Mouse (Mus musculus) midbrain, embryonic 14.5 days (tissue): ENCODE results near the gene Gm21860. TPM values are rescaled to one million over a fixed set of nuclear protein-coding genes. Genes with fewer than 3 reads are reported as not detected.
"Not testable (repeated sequence)": the region's sequence is repeated elsewhere in the genome, so short reads cannot be mapped to it uniquely, and the experiment has no call there.

Experiments
- ATAC-seq: fragments of 200-750 bp; cut with Nextera tagmentation; 2 replicates; pipeline ENCODE4 v1.8.0; 2017; ENCODE audit warnings: moderate number of reproducible peaks, moderate library complexity; ENCODE audit not compliant: low FRiP score, low TSS enrichment
- DNase-seq: peaks from one replicate; pipeline ENCODE4 v3.0.0-alpha.2; 2015
- H3K27ac ChIP-seq: fragments of 300-500 bp; sonication (generic); replicated peaks from 2 replicates; pipeline ENCODE4 v1.5.1; 2014; ENCODE audit warnings: mild to moderate bottlenecking, low read depth, low read length, moderate library complexity
- H3K27me3 ChIP-seq: fragments of 300-500 bp; sonication (generic); 2 replicates; pipeline ENCODE4 v1.6.1; 2014; ENCODE audit warnings: low read length, control low read depth, mixed read lengths; ENCODE audit not compliant: control insufficient read depth, insufficient read depth
- H3K36me3 ChIP-seq: fragments of 300-500 bp; sonication (generic); 2 replicates; pipeline ENCODE4 v1.6.1; 2014; ENCODE audit warnings: low read length, control low read depth; ENCODE audit not compliant: control insufficient read depth, insufficient read depth
- H3K4me1 ChIP-seq: fragments of 300-500 bp; sonication (generic); 2 replicates; pipeline ENCODE4 v1.6.1; 2014; ENCODE audit warnings: mild to moderate bottlenecking, antibody characterized with exemption, low read length, control low read depth; ENCODE audit not compliant: control insufficient read depth, insufficient read depth
- H3K4me2 ChIP-seq: fragments of 300-500 bp; sonication (generic); 2 replicates; pipeline ENCODE4 v1.6.1; 2014; ENCODE audit warnings: mild to moderate bottlenecking, low read length, moderate library complexity
- H3K4me3 ChIP-seq: fragments of 300-500 bp; sonication (generic); replicated peaks from 2 replicates; pipeline ENCODE4 v1.5.1; 2014; ENCODE audit warnings: low read depth, low read length
- H3K9ac ChIP-seq: fragments of 300-500 bp; sonication (generic); replicated peaks from 2 replicates; pipeline ENCODE4 v1.6.1; 2014; ENCODE audit warnings: mild to moderate bottlenecking, low read length, moderate library complexity
- H3K9me3 ChIP-seq: fragments of 300-500 bp; sonication (generic); 2 replicates; pipeline ENCODE4 v1.6.1; 2016; ENCODE audit warnings: low read length, control low read depth, mixed read lengths; ENCODE audit not compliant: control insufficient read depth
- WGBS: fragments of 180-500 bp; shearing (Covaris S2); extraction: QIAGEN DNeasy Blood & Tissue Kit; methylation state at CpG from one replicate; pipeline ENCODE4 v1.1.7; 2014; 5-methylcytosine and 5-hydroxymethylcytosine counted together
- polyA plus RNA-seq: library from polyadenylated mRNA; unstranded; fragments of >200 nt; fragmentation: Nextera tagmentation; extraction: Ambion mirVana; gene quantifications from 2 replicates; pipeline ENCODE4 v1.2.1, GENCODE M21; 2014

The Gm21860 gene
- polyA plus RNA-seq = not detected in 2 replicates

DNA sequence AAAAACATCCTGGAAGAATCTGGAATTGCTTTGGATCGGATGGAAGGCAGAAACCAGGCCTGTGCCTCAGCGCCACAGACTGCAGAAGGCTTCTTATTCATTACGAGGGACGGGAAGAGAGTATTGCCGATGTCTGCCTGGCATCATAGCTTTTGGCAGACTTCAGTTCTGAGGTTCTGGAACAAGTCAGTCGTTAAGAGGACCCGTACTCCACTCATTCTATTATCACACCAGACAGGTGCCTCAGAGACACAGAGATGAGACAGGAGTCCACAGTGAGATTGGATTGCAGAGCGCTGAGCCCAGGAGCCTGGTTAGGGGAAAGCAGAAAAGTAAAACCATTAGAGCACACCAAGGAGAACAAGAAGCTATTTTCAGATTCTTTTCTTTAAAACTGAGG lies at the start of gene Gm21860:
Gene Gm21860, minus strand, starts transcription at position 101 of the 400 bp plus-strand sequence.
- H3K9me3 ChIP-seq, ATAC-seq, H3K9ac ChIP-seq, DNase-seq, H3K36me3 ChIP-seq, H3K4me1 ChIP-seq, H3K4me2 ChIP-seq, H3K27me3 ChIP-seq, H3K27ac ChIP-seq, H3K4me3 ChIP-seq: not testable (repeated sequence)
- no CpG with 5 or more reads among the region's 8 CpGs for WGBS

DNA sequence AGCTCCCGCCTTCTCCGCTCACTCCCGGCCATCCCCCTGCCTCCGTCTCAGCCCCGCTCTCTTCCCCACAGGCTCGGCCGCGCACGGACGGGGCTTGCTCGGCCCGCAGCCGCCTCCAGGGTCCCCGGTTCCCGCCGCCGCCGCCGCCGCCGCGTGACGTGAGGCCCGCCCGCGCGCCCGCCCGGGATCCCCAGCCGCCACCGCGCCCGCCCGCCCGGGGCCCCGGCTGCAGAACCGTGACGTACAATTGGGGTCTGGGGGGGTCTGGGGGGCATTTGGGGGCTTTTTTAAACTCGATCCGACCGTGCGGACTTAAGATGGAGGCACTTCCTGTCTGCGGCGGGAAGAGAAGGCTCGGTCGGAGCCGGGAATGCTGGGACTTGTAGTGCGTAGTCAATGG lies 29.8 kb upstream of the Gm21860 start, which contains the start of gene Gm47283:
Gene Gm47283, plus strand, starts transcription at position 301 of the 400 bp plus-strand sequence.
- H3K9ac ChIP-seq, DNase-seq, ATAC-seq, H3K27me3 ChIP-seq, H3K4me2 ChIP-seq, H3K36me3 ChIP-seq, H3K27ac ChIP-seq, H3K9me3 ChIP-seq, H3K4me1 ChIP-seq, H3K4me3 ChIP-seq: not testable (repeated sequence)
- WGBS = no CpG with 5 or more reads among the region's 48 CpGs

- peaks cover 34% of the 10 kb centered on the region for H3K9me3 ChIP-seq
- H3K27me3 ChIP-seq, DNase-seq, H3K9ac ChIP-seq, H3K4me3 ChIP-seq, ATAC-seq, H3K4me2 ChIP-seq, H3K4me1 ChIP-seq, H3K27ac ChIP-seq: not testable (repeated sequence)
- peaks cover 13% of the 10 kb centered on the region for H3K36me3 ChIP-seq
- WGBS = 92% methylated on average over 5 of the region's 5 CpGs
Measured at GRCm38 (mm10) chrY:90745256-90745655, 9.4 kb downstream of the Gm21860 start.

DNA sequence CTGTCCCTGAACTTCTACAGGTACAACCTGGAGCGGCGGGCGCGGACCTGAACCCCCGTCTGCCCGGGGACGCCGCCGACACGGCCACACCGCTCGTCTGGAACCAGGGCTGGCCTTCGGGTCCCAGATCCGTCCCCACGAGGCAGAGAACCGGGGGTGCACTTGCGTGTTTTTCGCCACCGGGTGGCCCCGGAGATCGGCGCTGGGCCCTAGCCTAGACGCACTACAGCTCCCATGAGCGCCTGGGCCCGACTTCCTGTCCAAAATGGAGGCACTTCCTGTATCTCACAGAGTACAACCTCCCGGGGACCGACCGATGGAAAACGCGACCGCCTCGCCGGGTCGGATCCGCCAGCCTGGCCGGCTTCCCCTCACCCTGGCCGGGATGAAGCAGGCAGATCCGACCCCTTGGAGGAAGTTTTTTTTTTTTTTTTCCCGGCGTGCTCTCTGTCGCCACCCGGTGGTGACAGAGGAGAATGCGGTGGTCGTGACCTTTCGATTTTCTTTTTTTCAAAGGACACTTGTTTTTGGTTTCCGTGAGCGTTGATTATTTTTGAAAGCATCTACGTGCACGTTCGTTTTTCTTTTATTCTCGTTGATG lies 10.1 kb downstream of the Gm21860 start:
- peak; percentile 90 for ATAC-seq
- peak; percentile 86 for DNase-seq
- Histone ChIP-seq H3K4me2 (peak overlapping the region; percentile 18), H3K27ac (peak overlapping the region; percentile 66), H3K9me3 (peaks cover 42% of the 10 kb centered on the region), H3K36me3 (peaks cover 21% of the 10 kb centered on the region)
- 46% methylated on average over 50 of the region's 51 CpGs for WGBS
- H3K9ac ChIP-seq, H3K4me3 ChIP-seq, H3K4me1 ChIP-seq, H3K27me3 ChIP-seq: not testable (repeated sequence)

DNA sequence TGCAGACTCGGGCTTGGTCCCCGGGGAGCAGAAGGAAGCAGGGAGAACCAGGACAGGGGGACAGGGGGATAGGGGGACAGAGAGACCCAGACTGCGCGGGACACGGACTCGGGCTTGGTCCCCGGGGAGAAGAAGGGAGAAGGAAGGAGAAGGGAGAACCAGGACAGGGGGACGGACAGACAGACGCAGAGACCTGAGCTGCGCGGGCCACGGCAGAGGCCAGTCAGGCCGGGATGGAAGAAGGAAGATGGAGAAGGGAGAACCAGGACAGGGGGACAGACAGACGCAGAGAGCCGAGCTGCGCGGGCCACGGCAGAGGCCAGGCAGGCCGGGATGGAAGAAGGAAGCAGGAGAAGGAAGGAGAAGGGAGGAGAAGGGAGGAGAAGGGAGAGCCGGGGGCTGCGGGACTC lies 10.8 kb downstream of the Gm21860 start:
- Histone ChIP-seq H3K4me3 (no peak overlapping the region), H3K9ac (no peak overlapping the region), H3K36me3 (peaks cover 28% of the 10 kb centered on the region), H3K27ac (peak overlapping the region; percentile 66), H3K4me1 (no peaks in the 10 kb centered on the region), H3K4me2 (no peak overlapping the region), H3K9me3 (peaks cover 48% of the 10 kb centered on the region), H3K27me3 (no peaks in the 10 kb centered on the region)
- no peak for ATAC-seq
- 82% methylated on average over 19 of the region's 21 CpGs for WGBS
- no peak for DNase-seq

DNA sequence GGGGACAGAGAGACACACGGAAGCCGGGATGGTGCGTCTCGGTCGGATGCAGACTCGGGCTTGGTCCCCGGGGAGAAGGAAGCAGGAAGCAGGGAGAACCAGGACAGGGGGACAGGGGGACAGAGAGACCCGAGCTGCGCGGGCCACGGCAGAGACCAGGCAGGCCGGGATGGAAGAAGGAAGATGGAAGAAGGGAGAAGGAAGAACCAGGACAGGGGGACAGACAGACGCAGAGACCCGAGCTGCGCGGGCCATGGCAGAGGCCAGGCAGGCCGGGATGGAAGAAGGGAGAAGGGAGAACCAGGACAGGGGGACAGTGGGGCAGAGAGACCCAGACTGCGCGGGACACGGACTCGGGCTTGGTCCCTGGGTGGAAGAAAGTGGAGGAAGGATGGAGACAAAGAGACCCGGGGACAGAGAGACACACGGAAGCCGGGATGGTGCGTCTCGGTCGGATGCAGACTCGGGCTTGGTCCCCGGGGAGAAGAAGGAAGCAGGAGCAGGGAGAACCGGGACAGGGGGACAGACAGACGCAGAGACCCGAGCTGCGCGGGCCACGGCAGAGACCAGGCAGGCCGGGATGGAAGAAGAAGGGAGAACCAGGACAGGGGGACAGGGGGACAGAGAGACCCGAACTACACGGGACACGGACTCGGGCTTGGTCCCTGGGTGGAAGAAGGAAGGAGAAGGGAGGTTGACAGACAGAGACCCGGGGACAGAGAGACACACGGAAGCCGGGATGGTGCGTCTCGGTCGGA lies 11.4 kb downstream of the Gm21860 start:
- peak; percentile 46 for DNase-seq
- H3K27ac ChIP-seq, ATAC-seq, H3K4me3 ChIP-seq, H3K27me3 ChIP-seq, H3K9ac ChIP-seq, H3K4me1 ChIP-seq, H3K4me2 ChIP-seq: not testable (repeated sequence)
- 84% methylated on average over 44 of the region's 46 CpGs for WGBS
- H3K9me3 ChIP-seq = peaks cover 54% of the 10 kb centered on the region
- H3K36me3 ChIP-seq = peaks cover 34% of the 10 kb centered on the region

- H3K36me3 ChIP-seq = peaks cover 41% of the 10 kb centered on the region
- not testable (repeated sequence) for H3K27me3 ChIP-seq, H3K9ac ChIP-seq, H3K4me3 ChIP-seq, H3K4me2 ChIP-seq, H3K27ac ChIP-seq, ATAC-seq, H3K4me1 ChIP-seq
- peak; percentile 70 for DNase-seq
- peaks cover 61% of the 10 kb centered on the region for H3K9me3 ChIP-seq
- 84% methylated on average over 49 of the region's 49 CpGs for WGBS
Measured at GRCm38 (mm10) chrY:90742261-90743052, 12.2 kb downstream of the Gm21860 start.

GRCm38 (mm10) chrY:90741452-90742260 lies 13.0 kb downstream of the Gm21860 start:
- ATAC-seq = peak; percentile 19
- H3K9ac ChIP-seq, H3K27ac ChIP-seq, H3K4me2 ChIP-seq, H3K4me1 ChIP-seq, H3K4me3 ChIP-seq, H3K27me3 ChIP-seq: not testable (repeated sequence)
- DNase-seq = peak; percentile 69
- Histone ChIP-seq H3K9me3 (peaks cover 61% of the 10 kb centered on the region), H3K36me3 (peaks cover 44% of the 10 kb centered on the region)
- WGBS = 84% methylated on average over 43 of the region's 43 CpGs
